Mouse (Mus musculus) forebrain, postnatal 0 days (tissue): Measurements from ENCODE around the gene S100a13. TPM values are rescaled to one million over a fixed set of nuclear protein-coding genes. Genes with fewer than 3 reads are reported as not detected.
A peak's percentile ranks its signal among the peaks of the same experiment; 100 is the strongest.

Experiments used
- ATAC-seq: fragments of 200-750 bp; cut with Nextera tagmentation; 2 replicates; pipeline ENCODE4 v1.8.0; 2017; ENCODE audit warnings: mild to moderate bottlenecking, moderate library complexity
- DNase-seq: peaks from one replicate; pipeline ENCODE4 v3.0.0-alpha.2; 2015
- H3K27ac ChIP-seq: fragments of 300-500 bp; sonication (generic); 2 replicates; pipeline ENCODE4 v1.5.1; 2014; ENCODE audit warnings: low read depth, mild to moderate bottlenecking, antibody characterized with exemption, low read length, moderate library complexity, mixed read lengths
- H3K27me3 ChIP-seq: fragments of 300-500 bp; sonication (generic); 2 replicates; pipeline ENCODE4 v1.6.1; 2014; ENCODE audit warnings: mild to moderate bottlenecking, low read length, mixed read lengths; ENCODE audit not compliant: insufficient read depth
- H3K36me3 ChIP-seq: fragments of 300-500 bp; sonication (generic); 2 replicates; pipeline ENCODE4 v1.6.1; 2014; ENCODE audit warnings: mild to moderate bottlenecking, moderate library complexity; ENCODE audit not compliant: insufficient read depth
- H3K4me1 ChIP-seq: fragments of 300-500 bp; sonication (generic); 2 replicates; pipeline ENCODE4 v1.6.1; 2014; ENCODE audit warnings: antibody characterized with exemption; ENCODE audit not compliant: insufficient read depth
- H3K4me2 ChIP-seq: fragments of 300-500 bp; sonication (generic); 2 replicates; pipeline ENCODE4 v1.6.1; 2014; ENCODE audit warnings: low read depth, mild to moderate bottlenecking, moderate library complexity
- H3K4me3 ChIP-seq: fragments of 300-500 bp; sonication (generic); 2 replicates; pipeline ENCODE4 v1.5.1; 2014; ENCODE audit warnings: low read depth, low read length, mixed read lengths
- H3K9ac ChIP-seq: fragments of 300-500 bp; sonication (generic); 2 replicates; pipeline ENCODE4 v1.6.1; 2014; ENCODE audit warnings: mild to moderate bottlenecking
- H3K9me3 ChIP-seq: fragments of 300-500 bp; sonication (generic); 2 replicates; pipeline ENCODE4 v1.6.1; 2016; ENCODE audit warnings: low read length
- CTCF ChIP-seq: sonication (generic); IDR thresholded peaks from 2 replicates; pipeline ENCODE4 v1.5.1; 2016; ENCODE audit warnings: antibody characterized with exemption, control low read depth, low read depth
- WGBS: fragments of 180-500 bp; shearing (Covaris S2); extraction: QIAGEN DNeasy Blood & Tissue Kit; methylation state at CpG from one replicate; pipeline ENCODE4 v1.1.7; 2014; 5-methylcytosine and 5-hydroxymethylcytosine counted together
- polyA plus RNA-seq: library from polyadenylated mRNA; unstranded; fragments of >200 nt; fragmentation: Nextera tagmentation; extraction: Ambion mirVana; gene quantifications from 2 replicates; pipeline ENCODE4 v1.2.1, GENCODE M21; 2015
- total RNA-seq: library from RNA; depleted of rRNA; stranded (reverse); fragments of >200 nt; gene quantifications from 2 replicates; pipeline ENCODE4 v1.2.3, GENCODE M21; 2014

S100a13 gene
- total and polyA plus RNA-seq, 2 experiments from 2014 or later = 8.4 to 16.1 TPM

DNA sequence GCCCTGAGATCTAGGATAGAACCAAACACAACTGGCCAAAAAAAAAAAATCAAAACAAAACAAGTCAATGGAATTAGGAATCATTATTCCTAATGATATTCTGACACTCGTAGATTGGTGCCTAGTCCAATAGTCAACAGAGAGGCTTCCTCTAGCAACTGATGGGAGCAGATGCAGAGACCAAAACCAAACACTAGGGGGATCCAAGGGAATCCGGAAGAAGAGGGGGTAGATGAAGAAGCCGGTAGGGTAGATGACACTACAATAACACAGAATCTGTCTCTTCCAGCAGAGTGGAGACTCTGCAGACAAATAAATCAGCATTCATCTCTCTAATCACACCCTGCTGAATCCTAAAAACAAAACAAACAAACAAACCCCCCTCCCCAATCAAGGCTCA, 42.0 kb upstream of the S100a13 start:
- Histone ChIP-seq H3K4me2 (no peak overlapping the region), H3K9ac (no peak overlapping the region), H3K27ac (no peak overlapping the region), H3K4me1 (no peaks in the 10 kb centered on the region), H3K9me3 (no peaks in the 10 kb centered on the region), H3K4me3 (no peak overlapping the region), H3K27me3 (no peaks in the 10 kb centered on the region), H3K36me3 (no peaks in the 10 kb centered on the region)
- WGBS = 26% methylated on average over 3 of the region's 3 CpGs
- DNase-seq = no peak
- no peak for ATAC-seq
- peak; percentile 48 for TF ChIP-seq CTCF

DNA sequence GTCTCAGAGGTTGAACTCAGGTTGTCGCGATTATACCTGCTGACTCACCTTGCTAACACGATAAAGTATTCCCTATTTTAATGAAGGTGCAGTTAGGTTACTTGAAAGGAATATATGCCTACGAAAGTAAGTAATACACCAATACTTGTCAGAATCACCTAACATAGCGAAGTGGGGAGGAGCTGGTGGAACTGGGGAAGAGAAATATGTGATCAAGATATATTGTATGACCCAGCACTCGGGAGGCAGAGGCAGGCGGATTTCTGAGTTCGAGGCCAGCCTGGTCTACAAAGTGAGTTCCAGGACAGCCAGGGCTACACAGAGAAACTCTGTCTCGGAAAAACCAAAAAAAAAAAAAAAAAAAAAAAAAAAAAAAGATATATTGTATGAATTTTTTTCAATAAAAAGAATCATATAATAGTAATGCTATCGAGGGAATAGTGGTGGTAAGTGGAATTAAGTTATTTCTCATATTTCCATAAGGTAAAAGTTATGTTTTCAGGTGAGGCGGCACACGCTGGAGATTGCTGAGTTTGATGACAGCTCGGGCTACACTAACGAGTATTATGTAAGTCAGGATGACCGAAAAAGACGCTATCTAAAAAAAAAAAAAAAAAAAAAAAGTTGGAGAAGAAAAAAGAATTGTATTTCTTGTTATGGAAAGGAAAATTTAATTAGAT, 38.9 kb upstream of the S100a13 start:
- Histone ChIP-seq H3K36me3 (peaks cover 10% of the 10 kb centered on the region), H3K4me1 (no peaks in the 10 kb centered on the region), H3K4me2 (peak overlapping the region; percentile 27; the same call in 1 of the 2 replicates), H3K27ac (no peak overlapping the region), H3K4me3 (peak overlapping the region; percentile 64), H3K27me3 (no peaks in the 10 kb centered on the region), H3K9me3 (no peaks in the 10 kb centered on the region), H3K9ac (no peak overlapping the region)
- ATAC-seq (peak; percentile 19), DNase-seq (no peak)
- WGBS = 39% methylated on average over 15 of the region's 16 CpGs
- TF ChIP-seq CTCF = no peak

DNA sequence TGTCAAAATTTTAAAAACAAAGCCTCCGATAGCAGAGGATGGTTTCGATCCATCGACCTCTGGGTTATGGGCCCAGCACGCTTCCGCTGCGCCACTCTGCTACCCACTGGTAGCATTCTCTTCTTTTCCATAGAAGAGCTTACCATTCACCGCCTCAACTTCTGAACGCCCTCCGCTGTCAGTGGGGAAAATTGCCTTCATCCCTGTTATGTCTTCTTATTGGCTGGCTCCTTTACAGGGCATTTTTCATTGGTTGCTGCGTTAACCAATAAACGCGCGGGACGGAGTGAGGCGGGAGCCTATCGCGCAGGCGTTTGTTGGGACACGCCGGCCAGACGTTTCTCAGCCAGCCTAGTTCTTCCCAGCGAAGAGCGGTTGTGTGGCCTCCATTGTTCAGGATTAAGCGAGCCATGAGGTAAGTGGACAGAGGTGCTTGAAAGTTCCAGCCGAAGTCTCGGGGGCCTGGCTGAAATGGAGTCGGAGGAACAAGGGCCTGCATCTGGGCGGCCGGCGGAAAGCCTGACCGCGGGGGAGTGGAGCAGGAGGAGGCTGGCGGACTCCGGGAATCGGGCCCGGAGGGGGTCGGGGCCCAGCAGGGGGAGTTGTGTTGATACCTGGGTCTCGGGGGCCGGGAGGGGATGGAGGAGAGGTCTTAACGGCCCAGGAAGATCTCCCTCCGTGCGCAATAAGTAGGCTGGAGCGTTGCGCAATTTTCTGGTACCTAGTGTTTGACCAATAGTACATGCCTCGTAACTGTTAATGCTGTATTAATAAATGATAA, 38.2 kb upstream of the S100a13 start, which contains the start of gene Ilf2:
Gene Ilf2, plus strand, starts transcription at position 296 of the 781 bp plus-strand sequence.
- Histone ChIP-seq H3K4me1 (no peaks in the 10 kb centered on the region), H3K4me2 (peak within 1 kb of the TSS; percentile 64), H3K9ac (peak within 1 kb of the TSS; percentile 81), H3K4me3 (peak within 1 kb of the TSS; percentile 64), H3K9me3 (no peaks in the 10 kb centered on the region), H3K27me3 (no peaks in the 10 kb centered on the region), H3K27ac (peak within 1 kb of the TSS; percentile 92), H3K36me3 (peaks cover 18% of the 10 kb centered on the region)
- DNase-seq (peak; percentile 99), ATAC-seq (peak; percentile 99)
- WGBS = under 1% methylated on average over 45 of the region's 45 CpGs
- peak; percentile 82 for TF ChIP-seq CTCF

DNA sequence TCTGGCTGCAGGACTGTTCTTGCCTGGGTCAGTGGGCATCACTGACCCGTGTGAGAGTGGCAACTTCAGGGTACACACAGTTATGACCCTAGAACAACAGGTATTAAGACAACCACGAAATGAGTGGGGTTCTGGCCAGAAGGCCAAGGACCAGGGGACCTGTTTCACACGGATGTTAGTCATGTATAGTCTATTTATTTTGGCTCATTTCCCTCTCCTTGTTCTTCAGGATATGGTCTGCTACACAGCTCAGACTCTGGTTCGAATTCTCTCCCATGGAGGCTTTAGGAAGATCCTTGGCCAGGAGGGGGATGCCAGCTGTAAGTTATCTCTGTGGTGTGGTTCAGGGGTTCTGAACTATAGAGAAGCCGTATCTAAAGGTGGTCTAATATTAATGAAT, 27.2 kb upstream of the S100a13 start:
- Histone ChIP-seq H3K4me1 (no peaks in the 10 kb centered on the region), H3K27ac (no peak overlapping the region), H3K27me3 (no peaks in the 10 kb centered on the region), H3K4me3 (no peak overlapping the region), H3K9me3 (no peaks in the 10 kb centered on the region), H3K4me2 (no peak overlapping the region), H3K36me3 (peaks cover 63% of the 10 kb centered on the region), H3K9ac (no peak overlapping the region)
- ATAC-seq (no peak), DNase-seq (no peak)
- 88% methylated on average over 5 of the region's 5 CpGs for WGBS
- no peak for TF ChIP-seq CTCF

DNA sequence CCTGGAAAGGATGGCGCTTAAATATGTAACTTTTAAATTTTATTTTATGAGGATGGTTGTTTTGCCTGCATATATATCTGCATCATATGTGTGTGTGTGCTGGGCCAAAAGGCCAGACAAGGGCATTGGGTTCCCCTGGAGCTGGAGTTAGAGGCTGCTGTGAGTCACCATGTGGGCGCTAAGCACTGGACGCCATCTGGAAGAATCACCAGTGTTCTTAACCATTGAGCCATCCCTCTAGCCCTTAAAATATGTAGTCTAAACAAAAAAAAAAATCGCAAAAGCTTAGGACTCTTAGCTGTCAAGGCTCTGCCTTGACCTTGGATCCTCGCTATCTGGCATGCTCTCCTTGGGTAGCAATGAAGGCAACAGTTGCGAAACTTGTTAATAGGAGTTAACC, 25.7 kb upstream of the S100a13 start:
- no peaks in the 10 kb centered on the region for H3K9me3 ChIP-seq
- no peak for TF ChIP-seq CTCF
- H3K9ac ChIP-seq = no peak overlapping the region
- no peak overlapping the region for H3K4me2 ChIP-seq
- DNase-seq (no peak), ATAC-seq (no peak)
- no peaks in the 10 kb centered on the region for H3K27me3 ChIP-seq
- no peak overlapping the region for H3K27ac ChIP-seq
- peaks cover 48% of the 10 kb centered on the region for H3K36me3 ChIP-seq
- WGBS = 89% methylated on average over 6 of the region's 6 CpGs
- no peaks in the 10 kb centered on the region for H3K4me1 ChIP-seq
- H3K4me3 ChIP-seq = no peak overlapping the region

DNA sequence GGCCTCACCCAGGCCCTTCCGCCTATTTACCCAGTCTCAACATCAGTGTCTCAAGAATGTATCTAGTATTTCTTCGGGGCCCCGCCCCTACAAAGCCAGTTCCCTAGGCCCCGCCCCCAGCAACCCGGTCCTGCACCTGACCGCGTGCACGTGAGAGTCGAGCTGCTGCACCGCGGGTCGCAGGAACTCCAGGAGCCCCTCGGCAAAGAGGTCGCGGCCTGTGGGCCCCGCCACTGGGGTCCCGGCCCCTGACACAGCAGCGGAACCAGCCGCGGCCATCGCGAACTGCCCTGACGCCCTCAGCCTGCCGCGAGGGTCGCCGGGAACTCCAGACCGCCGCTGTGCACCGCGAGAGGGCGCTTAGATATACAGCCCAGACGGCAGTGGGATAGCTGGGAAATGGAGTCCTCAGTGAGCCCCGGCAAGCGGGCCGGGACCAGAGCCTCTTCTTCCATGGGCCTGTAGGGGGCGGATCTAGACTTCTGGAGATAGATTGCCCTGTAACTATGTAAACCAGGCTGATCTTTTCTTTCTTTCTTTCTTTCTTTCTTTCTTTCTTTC, 23.5 kb upstream of the S100a13 start, which contains the start of gene Snapin:
Gene Snapin, minus strand, starts transcription at position 338 of the 561 bp plus-strand sequence.
- peak; percentile 99 for ATAC-seq
- no peaks in the 10 kb centered on the region for H3K27me3 ChIP-seq
- peak within 1 kb of the TSS; percentile 84 for H3K27ac ChIP-seq
- H3K4me1 ChIP-seq = no peaks in the 10 kb centered on the region
- H3K36me3 ChIP-seq = peaks cover 40% of the 10 kb centered on the region
- TF ChIP-seq CTCF = peak; percentile 94
- H3K9ac ChIP-seq = peak within 1 kb of the TSS; percentile 77
- peak within 1 kb of the TSS; percentile 73 for H3K4me2 ChIP-seq
- H3K4me3 ChIP-seq = peak within 1 kb of the TSS; percentile 76
- WGBS = under 1% methylated on average over 37 of the region's 37 CpGs
- H3K9me3 ChIP-seq = no peaks in the 10 kb centered on the region
- peak; percentile 95 for DNase-seq
